Mouse (Mus musculus): Measurements from ENCODE around the gene Tyrp1.

The Tyrp1 gene

GRCm38 (mm10) chr4:80895278-80895894, 61.5 kb downstream of the Tyrp1 start:
- no peak for DNase-seq (ENCODE audit: low read depth)
